Mouse (Mus musculus) liver, postnatal 0 days (tissue): ENCODE results near the gene Slc16a11. TPM values are rescaled to one million over a fixed set of nuclear protein-coding genes. Genes with fewer than 3 reads are reported as not detected.

Experiments
- ATAC-seq: fragments of 200-750 bp; cut with Nextera tagmentation; 2 replicates; pipeline ENCODE4 v1.8.0; 2017; ENCODE audit warnings: mild to moderate bottlenecking, moderate library complexity
- DNase-seq: peaks from one replicate; pipeline ENCODE4 v3.0.0-alpha.2; 2016
- H3K27ac ChIP-seq: fragments of 300-500 bp; sonication (generic); 2 replicates; pipeline ENCODE4 v1.5.1; 2014; ENCODE audit warnings: antibody characterized with exemption, moderate library complexity, mild to moderate bottlenecking, low read depth
- H3K27me3 ChIP-seq: fragments of 300-500 bp; sonication (generic); 2 replicates; pipeline ENCODE4 v1.6.1; 2014; ENCODE audit warnings: low read length, control low read depth, mixed read lengths; ENCODE audit not compliant: insufficient read depth
- H3K36me3 ChIP-seq: fragments of 300-500 bp; sonication (generic); replicated peaks from 2 replicates; pipeline ENCODE4 v1.6.1; 2014; ENCODE audit warnings: mild to moderate bottlenecking, control low read depth, low read length, moderate library complexity, mixed read lengths; ENCODE audit not compliant: insufficient read depth
- H3K4me1 ChIP-seq: fragments of 300-500 bp; sonication (generic); 2 replicates; pipeline ENCODE4 v1.6.1; 2014; ENCODE audit warnings: antibody characterized with exemption, mild to moderate bottlenecking, control low read depth; ENCODE audit not compliant: insufficient read depth
- H3K4me2 ChIP-seq: fragments of 300-500 bp; sonication (generic); 2 replicates; pipeline ENCODE4 v1.6.1; 2014; ENCODE audit warnings: low read depth, mild to moderate bottlenecking, low read length, moderate library complexity, mixed read lengths
- H3K4me3 ChIP-seq: fragments of 300-500 bp; sonication (generic); 2 replicates; pipeline ENCODE4 v1.5.1; 2014; ENCODE audit warnings: low read depth, low read length
- H3K9ac ChIP-seq: fragments of 300-500 bp; sonication (generic); replicated peaks from 2 replicates; pipeline ENCODE4 v1.6.1; 2014; ENCODE audit warnings: mild to moderate bottlenecking, moderate library complexity
- H3K9me3 ChIP-seq: fragments of 300-500 bp; sonication (generic); 2 replicates; pipeline ENCODE4 v1.6.1; 2016; ENCODE audit warnings: mild to moderate bottlenecking, control low read depth, low read length, mixed read lengths
- CTCF ChIP-seq: sonication (generic); IDR thresholded peaks from 2 replicates; pipeline ENCODE4 v1.5.1; 2016; ENCODE audit warnings: antibody characterized with exemption, low read depth
- EP300 ChIP-seq: IDR thresholded peaks from 2 replicates; pipeline ENCODE4 v1.6.1; 2016; ENCODE audit warnings: antibody characterized with exemption, low read depth, mild to moderate bottlenecking
- WGBS: fragments of 180-500 bp; shearing (Covaris S2); extraction: QIAGEN DNeasy Blood & Tissue Kit; methylation state at CpG from one replicate; pipeline ENCODE4 v1.1.7; 2014; ENCODE audit not compliant: insufficient replicate concordance; 5-methylcytosine and 5-hydroxymethylcytosine counted together
- polyA plus RNA-seq: library from polyadenylated mRNA; unstranded; fragments of >200 nt; fragmentation: Nextera tagmentation; extraction: Ambion mirVana; gene quantifications from 2 replicates; pipeline ENCODE4 v1.2.1, GENCODE M21; 2015

Gene Slc16a11
- polyA plus RNA-seq, 1 experiment from 2014 or later: 1.8 TPM

- no peak overlapping the region for H3K27ac ChIP-seq
- WGBS: 75% methylated on average over 4 of the region's 4 CpGs
- no peaks in the 10 kb centered on the region for H3K36me3 ChIP-seq
- TF ChIP-seq EP300 (no peak), CTCF (no peak)
- ATAC-seq (no peak), DNase-seq (no peak)
- H3K9ac ChIP-seq: no peak overlapping the region
- no peaks in the 10 kb centered on the region for H3K9me3 ChIP-seq
- no peak overlapping the region for H3K4me2 ChIP-seq
- H3K4me3 ChIP-seq: no peak overlapping the region
- H3K27me3 ChIP-seq: no peaks in the 10 kb centered on the region
- H3K4me1 ChIP-seq: no peaks in the 10 kb centered on the region
Observed at GRCm38 (mm10) chr11:70180496-70180895, 32.1 kb upstream of the Slc16a11 start.

DNA sequence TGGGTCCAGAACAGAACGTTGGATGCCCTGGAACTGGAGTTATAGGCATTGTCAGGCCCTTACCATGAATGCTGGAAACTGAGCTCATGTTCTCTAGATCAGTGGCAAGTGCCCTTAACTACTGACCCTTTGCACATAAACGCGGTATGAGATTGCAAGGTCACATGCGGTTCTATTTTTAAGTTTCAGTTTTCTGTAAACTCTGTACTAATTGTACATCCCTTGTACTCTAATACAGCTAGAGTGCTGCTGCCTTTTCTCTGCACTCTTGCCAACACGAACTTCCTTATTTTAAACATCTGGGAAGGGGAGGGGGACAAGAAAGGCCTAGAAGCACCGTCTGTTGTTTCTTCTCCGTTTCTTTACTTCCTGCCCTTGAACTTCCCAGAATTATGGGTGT is 27.4 kb upstream of the Slc16a11 start:
- H3K4me3 ChIP-seq: no peak overlapping the region
- H3K9ac ChIP-seq: no peak overlapping the region
- H3K36me3 ChIP-seq: no peaks in the 10 kb centered on the region
- DNase-seq (no peak), ATAC-seq (no peak)
- TF ChIP-seq CTCF: no peak
- H3K4me1 ChIP-seq: no peaks in the 10 kb centered on the region
- WGBS: 31% methylated on average over 7 of the region's 7 CpGs
- no peaks in the 10 kb centered on the region for H3K9me3 ChIP-seq
- no peak overlapping the region for H3K27ac ChIP-seq
- H3K27me3 ChIP-seq: no peaks in the 10 kb centered on the region
- H3K4me2 ChIP-seq: no peak overlapping the region

DNA sequence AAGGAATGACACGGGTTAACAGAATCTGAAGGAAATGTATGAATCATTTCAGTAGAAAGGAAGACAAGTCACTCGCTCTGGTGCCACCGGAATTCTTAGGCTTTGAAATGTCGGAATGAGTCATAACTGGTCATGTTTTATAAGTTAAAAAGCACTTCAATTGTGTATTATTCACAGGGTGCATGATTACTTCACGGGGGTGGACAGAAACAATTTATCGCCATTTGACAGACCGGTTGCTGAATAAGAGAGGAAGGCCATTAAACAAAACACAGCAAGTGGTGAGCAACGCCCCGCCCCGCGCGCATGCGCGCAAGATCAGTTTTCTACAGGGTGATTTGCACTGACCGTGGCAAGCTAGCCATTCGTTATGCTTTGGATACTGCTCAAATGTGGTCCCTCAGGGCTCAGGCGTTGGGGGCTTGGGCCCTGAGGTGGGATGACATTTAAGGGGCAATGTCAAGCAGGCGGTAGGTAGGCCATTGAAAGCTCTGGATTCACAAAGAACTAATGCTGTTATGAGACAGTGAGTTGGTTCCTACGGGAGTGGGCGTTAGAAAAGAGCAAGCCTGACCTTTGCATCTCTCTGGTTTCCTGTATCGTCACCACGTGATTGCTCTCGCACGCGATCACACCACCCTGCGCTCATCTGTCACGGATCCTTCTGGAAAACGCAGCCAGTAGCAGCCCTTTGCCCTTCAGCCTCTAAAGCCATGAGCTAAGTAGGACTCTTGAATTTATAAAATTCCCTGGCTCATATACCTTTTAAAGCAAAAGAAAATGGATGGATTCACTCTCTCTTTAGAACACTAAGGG is 23.0 kb upstream of the Slc16a11 start:
- Histone ChIP-seq H3K4me3 (no peak overlapping the region), H3K27ac (no peak overlapping the region), H3K36me3 (no peaks in the 10 kb centered on the region), H3K4me2 (no peak overlapping the region), H3K4me1 (no peaks in the 10 kb centered on the region), H3K9ac (no peak overlapping the region), H3K9me3 (no peaks in the 10 kb centered on the region), H3K27me3 (no peaks in the 10 kb centered on the region)
- TF ChIP-seq EP300 (no peak), CTCF (no peak)
- DNase-seq (no peak), ATAC-seq (no peak)
- WGBS: 89% methylated on average over 28 of the region's 28 CpGs

DNA sequence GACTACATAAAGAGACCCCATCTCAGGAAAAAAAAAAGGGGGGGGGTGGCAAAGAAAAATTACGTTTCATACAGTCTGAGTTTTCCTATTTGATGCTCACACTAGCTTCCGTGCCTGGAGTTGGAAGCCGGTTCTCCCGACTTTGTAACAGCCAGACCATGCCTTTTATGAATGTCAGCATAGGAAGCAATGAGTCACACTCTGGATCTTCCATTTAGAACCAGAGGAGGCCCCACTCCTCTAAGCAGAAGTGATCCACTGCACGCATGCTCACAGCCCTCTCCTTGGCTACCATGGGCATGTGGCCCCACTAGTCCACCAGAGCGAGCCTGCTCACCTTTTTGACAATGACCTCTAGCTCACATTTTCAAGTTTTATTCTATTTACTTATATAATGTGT is 21.4 kb upstream of the Slc16a11 start:
- no peaks in the 10 kb centered on the region for H3K9me3 ChIP-seq
- H3K4me2 ChIP-seq: no peak overlapping the region
- 73% methylated on average over 6 of the region's 6 CpGs for WGBS
- H3K4me1 ChIP-seq: no peaks in the 10 kb centered on the region
- H3K36me3 ChIP-seq: no peaks in the 10 kb centered on the region
- no peak overlapping the region for H3K9ac ChIP-seq
- no peak overlapping the region for H3K4me3 ChIP-seq
- H3K27me3 ChIP-seq: no peaks in the 10 kb centered on the region
- no peak overlapping the region for H3K27ac ChIP-seq
- no peak for TF ChIP-seq CTCF
- TF ChIP-seq EP300: no peak
- DNase-seq (no peak), ATAC-seq (no peak)

DNA sequence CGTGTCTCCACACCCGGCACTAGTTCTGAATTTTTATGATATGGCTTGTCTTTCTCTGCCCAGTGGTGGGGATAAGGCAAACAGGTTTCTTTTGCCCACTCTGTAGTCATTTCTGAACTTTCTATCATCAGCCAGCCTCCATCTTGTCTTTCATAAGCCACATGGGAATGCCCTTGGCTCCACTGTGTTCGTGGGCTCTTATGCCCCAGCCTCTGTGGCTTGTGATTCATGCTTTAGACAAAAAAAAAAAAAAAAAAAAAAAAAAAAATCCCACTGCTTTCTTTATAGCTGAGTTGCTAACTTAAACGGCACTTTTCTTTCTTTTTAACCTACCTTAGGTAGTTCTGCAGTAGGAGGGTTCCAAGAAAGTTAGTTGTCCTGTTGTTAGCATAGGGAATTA is 20.4 kb upstream of the Slc16a11 start:
- H3K27me3 ChIP-seq: no peaks in the 10 kb centered on the region
- WGBS: 66% methylated on average over 4 of the region's 4 CpGs
- no peak for DNase-seq
- H3K4me2 ChIP-seq: no peak overlapping the region
- no peaks in the 10 kb centered on the region for H3K36me3 ChIP-seq
- no peak overlapping the region for H3K9ac ChIP-seq
- no peak for ATAC-seq
- TF ChIP-seq CTCF (no peak), EP300 (no peak)
- H3K27ac ChIP-seq: no peak overlapping the region
- H3K4me1 ChIP-seq: no peaks in the 10 kb centered on the region
- no peak overlapping the region for H3K4me3 ChIP-seq
- H3K9me3 ChIP-seq: no peaks in the 10 kb centered on the region

- ATAC-seq (no peak), DNase-seq (no peak)
- no peaks in the 10 kb centered on the region for H3K9me3 ChIP-seq
- TF ChIP-seq EP300: no peak
- H3K4me2 ChIP-seq: no peak overlapping the region
- WGBS: 63% methylated on average over 11 of the region's 11 CpGs
- H3K27ac ChIP-seq: no peak overlapping the region
- no peaks in the 10 kb centered on the region for H3K36me3 ChIP-seq
- no peaks in the 10 kb centered on the region for H3K27me3 ChIP-seq
- no peak overlapping the region for H3K4me3 ChIP-seq
- H3K4me1 ChIP-seq: no peaks in the 10 kb centered on the region
- H3K9ac ChIP-seq: no peak overlapping the region
Observed at GRCm38 (mm10) chr11:70193354-70194285, 18.9 kb upstream of the Slc16a11 start.
